Mouse (Mus musculus) splenic B cell, adult 2 months (primary cell): Measurements from ENCODE around the gene LTO1.

Source experiments
- DNase-seq: peaks from one replicate; pipeline ENCODE4 v3.0.0-alpha.2; 2011; ENCODE audit warnings: low read depth, low spot score
- H3K27me3 ChIP-seq: 2 replicates; pipeline ENCODE4 v1.6.1; 2012; ENCODE audit warnings: mild to moderate bottlenecking, low read length, moderate library complexity, mixed read lengths; ENCODE audit not compliant: control insufficient read depth, poor library complexity, insufficient read depth, severe bottlenecking
- H3K36me3 ChIP-seq: 2 replicates; pipeline ENCODE4 v1.6.1; 2012; ENCODE audit warnings: mild to moderate bottlenecking, low read length, moderate library complexity, mixed read lengths; ENCODE audit not compliant: control insufficient read depth, poor library complexity, insufficient read depth, severe bottlenecking

Gene LTO1

DNA sequence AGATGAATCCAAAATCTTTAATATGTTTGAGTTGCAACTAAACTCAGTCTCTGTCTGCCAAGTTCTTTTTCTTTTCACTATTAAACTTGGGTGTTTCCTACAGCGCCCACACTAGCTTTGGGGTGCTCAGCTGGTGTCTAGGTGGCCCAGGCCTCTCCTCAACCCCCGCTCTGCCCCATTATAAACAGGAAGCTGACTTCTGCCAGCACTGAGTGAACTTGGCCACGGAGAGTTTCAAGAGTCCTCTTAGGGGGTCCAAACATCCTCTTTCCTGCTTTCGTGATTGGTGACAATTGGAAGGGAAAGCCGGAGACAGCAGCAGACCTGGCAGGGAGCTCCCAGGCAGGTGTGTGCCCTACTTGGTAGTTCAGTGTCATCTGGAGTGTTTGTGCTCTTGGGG is 64.9 kb downstream of the LTO1 start:
- no peaks in the 10 kb centered on the region for H3K36me3 ChIP-seq
- DNase-seq, result no peak

More for the DNA sequence above, 64.9 kb downstream of the LTO1 start:
- no peaks in the 10 kb centered on the region for H3K27me3 ChIP-seq
